Mouse (Mus musculus) kidney, postnatal 14 days (tissue): Measurements from ENCODE around the gene Ctc1.
"Not testable (repeated sequence)": the region's sequence is repeated elsewhere in the genome, so short reads cannot be mapped to it uniquely, and the experiment has no call there.

ENCODE experiments used
- DNase-seq: peaks from one replicate; pipeline ENCODE4 v3.0.0; 2022; ENCODE audit warnings: mixed read lengths

Gene Ctc1

DNA sequence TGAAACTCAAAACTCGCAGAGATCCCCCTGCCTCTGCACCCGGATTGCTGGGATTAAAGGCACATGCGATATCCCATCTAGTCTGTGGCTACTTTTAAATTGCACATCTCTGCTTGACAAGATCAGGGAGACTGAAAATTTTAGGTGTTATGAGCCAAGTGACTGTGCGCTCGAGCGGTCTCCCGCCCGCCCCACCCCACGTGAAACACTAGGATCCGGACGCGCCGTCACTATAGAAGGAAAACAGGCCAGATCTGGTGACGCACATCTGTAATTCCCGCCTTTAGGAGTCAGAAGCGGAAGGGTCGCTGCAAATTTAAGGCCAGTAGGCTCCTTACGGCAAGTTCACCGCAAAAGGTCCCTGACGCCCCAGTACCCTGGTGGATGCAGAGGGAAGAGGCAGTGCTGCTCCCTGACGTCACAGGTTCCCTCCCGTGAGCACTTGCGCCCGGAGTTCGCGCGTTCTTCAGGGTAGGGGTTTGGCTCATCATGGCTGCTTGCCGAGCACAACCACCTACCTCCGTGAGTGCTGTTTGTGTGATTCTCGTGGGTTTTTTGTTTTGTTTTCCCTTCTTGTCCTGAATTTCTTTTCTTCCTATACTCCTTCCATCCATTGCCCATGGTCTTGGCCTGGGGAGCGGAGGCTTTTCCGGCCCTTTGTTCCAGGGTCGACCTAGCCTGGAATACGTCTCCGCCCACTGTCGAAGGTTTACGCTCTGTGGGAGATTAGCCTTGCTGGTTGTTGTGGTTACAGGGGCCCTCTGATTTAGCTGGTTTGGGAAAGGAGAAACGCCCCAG lies at the start of gene Ctc1:
Ctc1 (plus strand) TSS at position 268 of the 798 bp plus-strand sequence.
- DNase-seq, result peak; percentile 93

GRCm38 (mm10) chr11:68966554-68966953 lies 49.2 kb upstream of the Ctc1 start:
- no peak for DNase-seq

DNA sequence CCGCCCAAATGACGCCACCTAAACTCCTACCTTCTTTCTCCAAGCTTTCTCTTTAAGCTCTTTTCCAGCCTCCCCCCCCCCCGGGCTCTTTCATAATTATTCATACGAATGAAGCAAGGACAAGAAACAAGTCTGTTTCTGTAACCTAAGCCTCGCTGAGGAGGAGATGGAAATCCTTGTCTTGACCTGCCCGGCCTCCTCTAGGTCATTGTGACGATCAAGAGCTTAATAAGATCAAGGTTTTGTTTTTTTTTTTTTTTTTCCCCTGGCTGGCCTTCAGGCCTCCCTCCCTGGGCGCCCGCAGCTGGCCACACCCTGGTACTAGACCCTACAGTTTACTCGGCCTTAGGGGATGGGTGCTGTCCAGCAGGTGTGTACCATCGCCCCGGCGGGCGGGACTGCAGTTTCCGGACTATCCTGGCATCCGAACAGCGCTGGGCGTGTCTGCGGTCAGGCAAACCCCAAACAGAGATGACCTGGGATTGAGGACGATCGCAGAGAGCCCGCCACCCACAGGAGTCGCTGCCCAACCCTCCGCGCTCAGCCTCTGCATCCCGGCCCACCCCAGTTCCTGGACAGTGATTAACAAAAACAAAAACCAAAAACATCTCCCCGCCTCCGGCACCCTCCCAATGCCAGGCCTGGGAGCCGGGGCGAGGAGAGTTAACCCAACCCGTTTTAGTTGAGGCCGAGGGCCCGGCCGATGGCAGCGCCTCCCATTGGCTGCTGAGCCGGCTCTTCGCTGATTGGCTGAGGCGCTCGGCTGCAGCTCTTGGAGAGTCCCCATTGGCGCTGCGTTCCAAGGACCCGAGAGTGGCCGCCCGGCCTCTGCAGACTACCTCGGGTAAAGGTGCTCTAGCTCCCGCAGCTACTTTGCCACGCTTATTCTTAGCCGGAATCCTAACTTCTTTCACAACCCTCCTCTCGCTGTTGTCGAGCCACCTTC lies 48.1 kb upstream of the Ctc1 start, which contains the start of gene Slc25a35:
Slc25a35 (plus strand) TSS at position 795 of the 946 bp plus-strand sequence.
- peak; percentile 95 for DNase-seq

DNA sequence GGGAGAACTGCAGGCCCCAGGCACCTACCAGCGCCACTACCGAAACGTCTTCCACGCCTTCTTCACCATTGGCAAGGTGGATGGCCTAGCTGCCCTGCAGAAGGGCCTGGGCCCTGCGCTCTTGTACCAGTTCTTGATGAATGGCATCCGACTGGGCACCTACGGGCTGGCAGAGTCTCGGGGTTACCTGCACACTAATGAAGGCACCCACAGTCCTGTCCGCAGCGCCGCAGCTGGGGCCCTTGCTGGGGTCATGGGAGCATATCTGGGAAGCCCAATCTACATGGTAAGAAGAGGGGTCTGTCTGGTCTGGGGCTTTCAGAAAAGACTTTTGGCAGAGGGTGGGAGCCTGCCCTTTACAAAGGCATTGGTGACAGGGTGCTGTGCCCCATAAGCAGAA lies 47.0 kb upstream of the Ctc1 start:
- DNase-seq, result no peak

DNA sequence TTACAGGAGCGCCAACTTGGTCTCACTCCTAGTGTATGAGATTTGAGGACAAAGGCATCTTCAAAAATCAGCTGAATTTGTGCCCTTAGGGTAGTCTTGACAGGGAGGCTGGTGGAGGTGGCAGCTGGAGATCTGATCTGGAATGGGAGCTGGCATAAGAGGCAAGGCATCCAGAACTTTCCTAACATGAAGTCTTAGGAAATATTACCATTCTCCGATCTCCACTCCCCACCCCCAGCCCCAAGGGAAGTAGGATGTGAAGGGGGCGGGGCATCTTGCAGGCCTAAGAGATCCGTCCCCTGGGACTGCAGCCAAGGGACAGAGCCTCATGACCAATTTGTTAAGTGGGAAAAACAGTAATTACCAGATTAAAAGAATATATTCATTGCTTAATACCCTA lies 45.5 kb upstream of the Ctc1 start:
- peak; percentile 78 for DNase-seq

DNA sequence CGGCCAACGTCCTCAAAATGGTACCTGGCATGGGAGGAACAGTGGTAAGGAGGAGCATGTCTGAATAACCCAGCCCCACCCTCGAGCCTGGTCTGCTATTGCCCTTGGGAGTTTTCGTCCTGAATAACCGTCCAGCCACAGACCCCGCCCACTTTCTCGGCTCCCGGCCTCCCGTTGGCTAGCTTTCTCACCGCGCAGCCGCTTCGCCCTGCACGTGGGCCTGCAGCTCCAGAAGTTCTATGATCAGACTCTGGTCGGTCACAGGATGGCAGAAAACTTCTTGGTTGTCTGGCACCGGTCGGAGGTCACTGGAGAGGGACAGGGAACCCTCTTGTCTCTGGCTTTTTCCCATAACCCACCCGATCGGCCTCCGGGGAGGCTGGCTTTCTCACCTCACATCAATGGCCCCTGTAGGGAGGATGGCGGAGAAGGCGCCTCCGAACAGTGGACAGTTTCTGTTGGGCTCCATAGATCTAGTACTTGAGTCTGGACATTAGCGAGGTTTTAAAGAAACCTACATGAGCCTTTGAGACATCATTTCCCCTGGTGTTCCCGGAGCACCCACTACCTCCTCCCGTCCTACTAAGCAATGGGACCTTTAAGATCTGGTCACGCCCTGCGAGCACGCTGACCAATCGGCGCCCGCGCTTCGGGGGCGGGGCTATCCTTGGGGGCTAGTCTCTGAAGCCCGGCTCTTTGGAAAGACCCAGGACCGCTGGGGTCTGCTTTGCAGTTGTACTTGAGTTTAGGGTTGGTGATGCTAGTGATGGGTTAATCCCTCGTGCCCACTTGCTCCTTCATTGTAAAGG lies 42.3 kb upstream of the Ctc1 start:
- peak; percentile 92 for DNase-seq

DNA sequence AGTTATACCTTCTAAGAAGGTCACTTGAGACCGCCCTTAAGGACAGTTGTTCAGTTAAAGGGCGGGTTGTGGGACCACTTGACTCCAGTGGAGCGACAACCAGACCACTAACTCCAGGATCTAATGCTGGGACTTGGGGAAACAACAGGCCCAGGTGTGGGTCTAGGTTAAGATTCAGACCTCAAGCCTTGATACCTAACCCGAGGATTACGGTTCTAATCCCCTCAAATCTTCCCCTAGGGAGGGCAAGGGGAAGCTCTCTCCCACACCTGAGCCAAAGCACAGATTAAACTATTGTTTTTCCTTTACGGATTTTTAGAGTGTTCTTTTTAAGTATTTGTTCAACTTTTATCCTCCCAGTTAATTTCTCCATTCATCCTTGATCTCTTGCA lies 41.7 kb upstream of the Ctc1 start:
- DNase-seq, result no peak

DNA sequence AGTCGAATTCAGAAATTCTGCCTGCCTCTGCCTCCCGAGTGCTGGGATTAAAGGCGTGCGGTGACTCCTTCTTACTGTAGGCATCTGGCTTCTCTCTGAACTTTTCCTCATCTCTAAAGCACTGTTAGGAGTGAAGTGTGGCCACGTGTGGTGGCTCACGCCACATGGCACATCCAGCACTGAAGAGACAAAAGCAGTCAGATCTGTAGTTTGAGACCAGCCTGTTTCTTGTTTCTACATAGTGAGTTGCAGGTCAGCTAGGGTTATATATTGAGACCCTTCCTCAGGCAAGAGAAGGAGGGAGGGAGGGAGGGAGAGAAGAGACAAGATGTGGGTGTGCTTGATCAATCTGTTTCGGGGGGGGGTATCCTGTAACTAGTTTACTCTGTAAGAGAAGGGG lies 40.6 kb upstream of the Ctc1 start, which contains the start of gene Rangrf:
Rangrf (minus strand) TSS at position 101 of the 400 bp plus-strand sequence.
- no peak for DNase-seq

DNA sequence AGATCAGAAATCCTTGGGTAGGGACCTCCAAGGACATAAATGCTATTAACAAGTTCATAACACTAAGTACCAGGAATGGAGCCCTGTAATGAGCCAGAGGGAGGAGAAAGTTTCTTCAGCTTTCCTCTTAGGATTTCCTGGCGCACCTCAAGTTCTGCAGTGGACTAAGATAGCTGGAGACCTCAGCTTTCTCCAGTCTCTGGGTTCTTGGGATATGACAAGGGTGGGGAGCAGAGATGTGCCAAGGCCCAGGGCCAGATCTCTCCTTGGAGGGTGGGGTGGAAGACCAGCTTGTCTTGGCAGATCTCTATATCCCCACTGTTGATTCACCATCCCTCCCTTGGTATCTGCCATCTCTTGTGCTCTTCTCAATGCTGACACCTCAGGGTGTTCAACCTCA lies 40.1 kb upstream of the Ctc1 start:
- DNase-seq, result no peak

DNA sequence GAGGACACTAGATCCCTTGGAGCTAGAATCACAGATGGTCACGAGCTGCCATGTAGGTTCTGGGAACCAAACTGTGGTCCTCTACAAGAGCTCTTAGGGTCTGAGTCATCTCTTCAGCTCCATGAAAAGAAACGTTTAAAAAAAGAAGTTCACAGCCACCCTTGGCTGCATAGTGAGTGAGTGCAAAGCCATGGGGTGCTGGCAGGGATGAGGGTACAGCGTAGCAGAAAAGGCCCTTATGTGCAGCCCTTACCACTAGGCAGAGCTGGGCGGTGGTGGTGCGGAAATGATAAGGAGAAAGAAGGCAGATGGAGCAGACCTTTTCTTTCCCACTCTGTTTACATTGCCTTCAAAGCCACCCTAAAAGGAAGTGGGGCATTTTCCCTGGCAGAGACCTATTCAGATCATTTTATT lies 36.4 kb upstream of the Ctc1 start:
- no peak for DNase-seq

DNA sequence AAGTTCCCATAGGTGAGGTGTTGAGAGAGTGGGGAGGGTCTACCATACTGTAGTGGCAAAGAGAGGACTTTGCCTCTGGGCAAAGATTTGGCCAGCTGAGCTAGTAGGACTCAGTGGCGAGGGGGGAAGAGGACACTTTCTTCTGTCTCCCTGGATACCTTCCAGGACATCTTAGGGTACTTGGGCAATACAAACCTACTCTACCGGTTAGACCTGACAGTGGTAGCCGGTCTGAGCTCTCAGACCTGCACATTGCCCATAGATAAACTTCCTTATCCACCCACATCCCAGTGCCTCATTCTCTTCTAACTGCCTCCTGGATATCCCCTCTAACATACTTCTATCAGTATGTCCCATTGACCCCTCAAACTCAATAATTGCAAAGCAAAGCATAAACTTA lies 34.8 kb upstream of the Ctc1 start:
- DNase-seq, result no peak

DNA sequence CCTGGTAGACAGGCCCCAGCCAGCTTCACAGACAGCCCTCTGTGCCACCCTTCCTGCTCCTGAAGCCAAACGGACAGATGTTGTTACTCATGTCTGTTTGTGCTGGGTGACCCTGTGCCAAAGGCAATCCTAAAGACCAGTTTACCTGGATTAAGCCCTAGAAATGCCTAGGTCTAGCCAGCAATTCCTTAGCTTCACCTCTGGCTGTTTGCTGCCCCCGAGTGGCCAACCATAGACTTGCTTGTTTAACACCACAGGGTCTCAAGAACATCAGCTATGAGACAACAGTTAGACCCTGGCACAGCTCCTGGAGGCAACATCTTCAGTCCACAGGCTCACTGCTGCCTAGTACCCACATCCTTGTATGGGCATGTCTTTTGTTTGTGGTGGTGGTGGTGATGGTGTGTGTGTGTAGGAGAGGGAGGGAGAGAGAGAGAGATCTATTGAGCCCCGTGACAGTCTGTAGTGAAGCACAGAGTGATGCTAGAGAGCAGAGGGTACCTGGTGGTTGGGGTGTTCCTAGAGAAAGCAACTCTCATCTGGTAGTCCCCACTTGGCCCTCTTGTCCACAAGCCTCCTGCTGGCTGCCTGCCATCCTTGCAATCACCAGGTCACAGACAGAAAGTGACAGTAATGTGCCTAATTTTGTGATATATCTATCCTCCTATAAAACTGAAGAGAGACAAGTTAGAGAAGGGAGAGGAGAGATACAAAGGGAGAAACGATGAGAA lies 32.9 kb upstream of the Ctc1 start:
- DNase-seq, result peak; percentile 84

DNA sequence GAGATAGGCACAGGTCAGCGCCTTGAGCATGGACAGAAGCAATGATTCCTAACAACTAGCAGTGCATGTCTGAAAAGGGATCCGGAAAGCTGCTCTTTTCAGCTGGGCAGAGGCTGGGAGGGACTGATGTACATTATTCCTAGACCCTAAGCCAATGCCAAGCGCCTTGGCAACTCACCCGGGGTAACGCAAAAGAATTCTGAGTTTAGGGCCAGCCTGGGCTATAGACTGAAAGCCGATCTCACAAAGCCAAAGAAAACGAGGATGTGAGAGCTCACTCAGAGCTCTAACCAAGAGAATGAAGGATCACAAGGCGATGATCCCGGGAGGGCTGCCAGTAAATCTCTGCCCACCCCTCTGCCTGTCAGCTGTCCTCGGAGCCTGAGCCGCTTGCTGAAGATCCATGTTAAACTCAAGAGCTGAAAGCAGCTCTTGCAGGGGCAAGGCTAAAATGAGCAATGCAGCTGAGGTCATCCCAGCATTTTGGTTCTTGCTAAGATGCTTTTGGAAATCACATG lies 28.3 kb upstream of the Ctc1 start:
- DNase-seq, result no peak

GRCm38 (mm10) chr11:68988341-68988740 lies 27.4 kb upstream of the Ctc1 start:
- DNase-seq, result no peak

- no peak for DNase-seq
These were observed 22.6 kb upstream of the Ctc1 start for GRCm38 (mm10) chr11:68993122-68993521.

DNA sequence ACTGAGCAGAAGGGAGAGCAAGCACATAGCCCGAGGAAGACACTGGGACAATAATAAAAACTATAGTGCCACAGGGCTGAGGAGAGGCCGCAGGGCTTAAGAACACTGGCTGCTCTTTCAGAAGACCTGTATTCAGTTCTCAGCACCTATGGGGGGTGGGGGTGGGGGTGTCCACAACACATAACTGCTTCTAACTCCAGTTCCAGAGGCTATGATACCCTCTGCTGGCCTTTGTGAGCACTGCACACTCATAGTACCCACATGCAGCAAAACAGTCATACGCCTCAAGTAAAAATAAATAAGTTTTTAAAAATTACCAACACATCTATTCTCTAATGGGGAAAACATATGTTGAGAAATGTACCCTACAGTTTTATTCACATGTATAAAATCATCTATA lies 21.3 kb upstream of the Ctc1 start:
- no peak for DNase-seq

- DNase-seq, result no peak
These were observed 18.6 kb upstream of the Ctc1 start for GRCm38 (mm10) chr11:68997080-68997479.

DNA sequence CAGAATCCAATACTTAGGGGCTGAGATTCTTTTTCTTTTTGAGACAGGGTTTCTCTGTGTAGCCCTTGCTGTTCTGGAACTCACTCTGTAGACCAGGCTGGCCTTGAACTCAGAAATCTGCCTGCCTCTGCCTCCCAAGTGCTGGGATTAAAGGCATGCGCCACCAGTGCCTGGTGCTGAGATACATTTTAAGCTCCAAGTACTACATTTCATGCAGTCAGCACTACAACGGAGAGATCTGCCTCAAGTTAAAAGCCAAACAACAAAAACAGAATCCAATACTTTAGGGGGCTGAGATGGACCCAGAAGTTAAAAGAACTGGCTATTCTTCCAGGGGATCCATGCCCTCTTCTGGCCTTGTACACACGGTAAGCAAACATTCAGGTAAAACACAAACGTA lies 12.9 kb upstream of the Ctc1 start:
- DNase-seq, result not testable (repeated sequence)

DNA sequence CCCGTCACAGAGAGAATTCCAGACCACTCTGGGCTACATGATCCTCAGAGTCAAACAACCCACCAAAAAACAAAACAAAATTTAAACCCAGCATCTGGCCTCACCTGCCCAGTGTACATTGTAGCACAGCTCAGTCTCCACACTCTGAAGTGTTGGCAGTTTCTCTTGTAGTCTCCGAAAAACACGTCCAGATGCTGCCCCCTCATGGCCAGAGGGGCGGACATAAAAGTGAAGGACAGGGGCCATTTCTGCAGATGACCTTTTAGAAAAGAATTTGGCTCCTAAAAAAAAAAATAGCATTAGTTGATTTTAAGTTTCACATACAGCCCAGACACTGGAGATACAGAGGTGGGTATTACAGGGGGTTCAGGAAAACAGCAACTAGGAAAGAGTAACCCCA lies 12.1 kb upstream of the Ctc1 start:
- peak; percentile 28 for DNase-seq

- no peak for DNase-seq
These were observed 10.5 kb upstream of the Ctc1 start for GRCm38 (mm10) chr11:69005193-69005592.

DNA sequence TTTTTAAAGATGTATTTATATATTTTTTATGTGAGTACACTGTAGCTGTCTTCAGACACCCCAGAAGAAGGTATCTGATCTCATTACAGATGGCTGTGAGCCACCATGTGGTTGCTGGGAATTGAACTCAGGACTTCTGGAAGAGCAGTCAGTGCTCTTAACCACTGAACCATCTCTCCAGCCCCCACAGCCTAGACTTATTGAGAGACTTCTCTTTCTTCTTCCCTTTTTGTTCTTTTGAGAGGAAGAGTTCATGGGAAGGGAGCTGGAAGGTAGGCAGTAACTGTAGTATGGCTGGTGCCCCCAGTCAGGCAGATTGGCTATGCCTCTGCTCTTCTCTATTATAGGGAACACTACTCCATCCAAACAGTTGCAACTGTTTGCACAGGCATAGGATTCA lies 9.1 kb upstream of the Ctc1 start:
- DNase-seq, result not testable (repeated sequence)
